Mouse (Mus musculus) stomach, postnatal 0 days (tissue): ENCODE measurements at regions not wholly inside any gene's neighbourhood (a gene's known extent, or its start where the extent isn't known, plus 50 kb on each side); places are given as distances from the start of the nearest gene placed in this dataset.

ENCODE experiments used
- ATAC-seq: fragments of 200-750 bp; cut with Nextera tagmentation; 2 replicates; pipeline ENCODE4 v1.8.0; 2017; ENCODE audit not compliant: low FRiP score, low TSS enrichment
- DNase-seq: peaks from one replicate; pipeline ENCODE4 v3.0.0-alpha.2; 2016; ENCODE audit warnings: low spot score
- H3K27ac ChIP-seq: fragments of 300-500 bp; sonication (generic); replicated peaks from 2 replicates; pipeline ENCODE4 v1.5.1; 2014; ENCODE audit warnings: mild to moderate bottlenecking, control low read depth
- H3K27me3 ChIP-seq: fragments of 300-500 bp; sonication (generic); 2 replicates; pipeline ENCODE4 v1.6.1; 2014; ENCODE audit warnings: low read length; ENCODE audit not compliant: control insufficient read depth, insufficient read depth
- H3K36me3 ChIP-seq: fragments of 300-500 bp; sonication (generic); 2 replicates; pipeline ENCODE4 v1.6.1; 2014; ENCODE audit warnings: low read length, mixed read lengths; ENCODE audit not compliant: control insufficient read depth, insufficient read depth
- H3K4me1 ChIP-seq: fragments of 300-500 bp; sonication (generic); replicated peaks from 2 replicates; pipeline ENCODE4 v1.6.1; 2014; ENCODE audit warnings: antibody characterized with exemption; ENCODE audit not compliant: control insufficient read depth, insufficient read depth
- H3K4me2 ChIP-seq: fragments of 300-500 bp; sonication (generic); replicated peaks from 2 replicates; pipeline ENCODE4 v1.6.1; 2014; ENCODE audit warnings: low read depth, mild to moderate bottlenecking, control low read depth, moderate library complexity
- H3K4me3 ChIP-seq: fragments of 300-500 bp; sonication (generic); 2 replicates; pipeline ENCODE4 v1.5.1; 2014; ENCODE audit warnings: low read depth, low read length, control low read depth
- H3K9ac ChIP-seq: fragments of 300-500 bp; sonication (generic); 2 replicates; pipeline ENCODE4 v1.6.1; 2014; ENCODE audit warnings: mild to moderate bottlenecking, low read length, control low read depth, mixed read lengths
- H3K9me3 ChIP-seq: fragments of 300-500 bp; sonication (generic); 2 replicates; pipeline ENCODE4 v1.6.1; 2016; ENCODE audit warnings: low read length; ENCODE audit not compliant: control insufficient read depth
- CTCF ChIP-seq: IDR thresholded peaks from 2 replicates; pipeline ENCODE4 v1.5.1; 2016; ENCODE audit warnings: antibody characterized with exemption, low read depth, mild to moderate bottlenecking, moderate library complexity
- EP300 ChIP-seq: optimal IDR thresholded peaks from 2 replicates; pipeline ENCODE3; 2016; ENCODE audit warnings: antibody characterized with exemption
- WGBS: fragments of 180-500 bp; shearing (Covaris S2); extraction: QIAGEN DNeasy Blood & Tissue Kit; methylation state at CpG from one replicate; pipeline ENCODE4 v1.1.7; 2014; 5-methylcytosine and 5-hydroxymethylcytosine counted together

DNA sequence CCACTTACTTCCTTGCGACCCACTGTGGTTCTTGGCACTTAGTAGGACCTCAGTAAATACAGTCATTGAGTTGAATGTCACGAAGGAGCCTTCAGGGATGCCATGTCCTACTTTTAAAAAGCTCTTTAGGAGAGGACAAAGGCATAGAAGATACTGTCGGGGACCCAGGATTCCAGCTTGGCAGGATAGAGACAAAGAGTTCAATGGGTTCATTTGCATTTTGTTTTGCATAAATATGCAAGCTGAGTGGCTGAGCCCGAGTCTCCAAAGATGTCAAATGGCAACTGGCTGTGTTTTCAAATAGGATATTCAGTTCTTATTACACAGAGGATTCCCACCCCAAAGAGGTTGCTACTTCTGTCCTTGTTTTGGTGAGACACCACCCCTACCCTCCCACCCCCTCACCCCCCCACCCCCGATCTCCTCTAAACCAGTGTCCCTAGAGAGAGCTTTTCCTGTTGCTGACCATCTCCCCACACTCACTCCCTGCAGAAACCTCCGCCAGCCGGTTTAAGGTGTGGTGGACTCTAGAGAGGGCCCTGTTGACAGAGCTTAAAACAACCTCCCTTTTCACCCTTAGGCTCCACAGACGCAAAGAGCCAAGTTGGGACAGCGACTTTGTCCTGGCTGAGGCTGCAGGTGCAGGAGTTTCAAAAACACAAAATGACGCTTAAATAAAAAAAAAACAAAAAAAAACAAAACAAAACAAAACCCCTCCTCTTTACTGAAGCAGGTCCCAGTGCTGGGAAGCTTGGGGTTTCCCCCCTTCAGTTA is 57.9 kb downstream of the Sox9 start:
- Histone ChIP-seq H3K27me3 (no peaks in the 10 kb centered on the region), H3K9ac (no peak overlapping the region), H3K4me2 (peak overlapping the region; percentile 9; the same call in 1 of the 2 replicates), H3K4me3 (no peak overlapping the region), H3K9me3 (no peaks in the 10 kb centered on the region), H3K4me1 (no peaks in the 10 kb centered on the region), H3K36me3 (no peaks in the 10 kb centered on the region), H3K27ac (no peak overlapping the region)
- TF ChIP-seq EP300 (no peak), CTCF (no peak)
- ATAC-seq: peak; percentile 53; the same call in 1 of the 2 replicates
- DNase-seq: peak; percentile 55
- 21% methylated on average over 10 of the region's 10 CpGs for WGBS

GRCm38 (mm10) chr11:112840495-112840828 is 58.4 kb downstream of the Sox9 start:
- WGBS: 12% methylated on average over 10 of the region's 10 CpGs
- Histone ChIP-seq H3K9me3 (no peaks in the 10 kb centered on the region), H3K27ac (no peak overlapping the region), H3K4me3 (no peak overlapping the region), H3K9ac (no peak overlapping the region), H3K36me3 (no peaks in the 10 kb centered on the region), H3K4me1 (no peaks in the 10 kb centered on the region), H3K27me3 (no peaks in the 10 kb centered on the region), H3K4me2 (peak overlapping the region; percentile 9; the same call in 1 of the 2 replicates)
- peak; percentile 52 for DNase-seq
- peak; percentile 63 for ATAC-seq
- TF ChIP-seq CTCF: no peak
- TF ChIP-seq EP300: no peak

GRCm38 (mm10) chr11:112844258-112844901 is 62.4 kb downstream of the Sox9 start:
- ATAC-seq: peak; percentile 45; the same call in 1 of the 2 replicates

GRCm38 (mm10) chr11:112847146-112847545 is 65.1 kb downstream of the Sox9 start:
- Histone ChIP-seq H3K27me3 (no peaks in the 10 kb centered on the region), H3K4me3 (no peak overlapping the region), H3K4me1 (no peaks in the 10 kb centered on the region), H3K27ac (no peak overlapping the region), H3K9ac (no peak overlapping the region), H3K9me3 (no peaks in the 10 kb centered on the region), H3K36me3 (no peaks in the 10 kb centered on the region), H3K4me2 (no peak overlapping the region)
- TF ChIP-seq EP300 (no peak), CTCF (no peak)
- DNase-seq (no peak), ATAC-seq (no peak)
- 90% methylated on average over 2 of the region's 2 CpGs for WGBS

More at GRCm38 (mm10) chr11:112844258-112844901, 62.4 kb downstream of the Sox9 start:
- Histone ChIP-seq H3K4me2 (no peak overlapping the region), H3K36me3 (no peaks in the 10 kb centered on the region), H3K9me3 (no peaks in the 10 kb centered on the region), H3K27ac (no peak overlapping the region), H3K9ac (no peak overlapping the region), H3K4me3 (no peak overlapping the region), H3K27me3 (no peaks in the 10 kb centered on the region), H3K4me1 (no peaks in the 10 kb centered on the region)
- DNase-seq: peak; percentile 50
- TF ChIP-seq EP300: no peak
- no peak for TF ChIP-seq CTCF
- WGBS: 57% methylated on average over 8 of the region's 8 CpGs

GRCm38 (mm10) chr11:112847851-112848250 is 65.8 kb downstream of the Sox9 start:
- Histone ChIP-seq H3K27ac (no peak overlapping the region), H3K36me3 (no peaks in the 10 kb centered on the region), H3K4me1 (no peaks in the 10 kb centered on the region), H3K4me2 (no peak overlapping the region), H3K27me3 (no peaks in the 10 kb centered on the region), H3K9ac (no peak overlapping the region), H3K9me3 (no peaks in the 10 kb centered on the region), H3K4me3 (no peak overlapping the region)
- ATAC-seq: no peak
- 71% methylated on average over 3 of the region's 3 CpGs for WGBS
- DNase-seq: no peak
- TF ChIP-seq CTCF: no peak
- no peak for TF ChIP-seq EP300

DNA sequence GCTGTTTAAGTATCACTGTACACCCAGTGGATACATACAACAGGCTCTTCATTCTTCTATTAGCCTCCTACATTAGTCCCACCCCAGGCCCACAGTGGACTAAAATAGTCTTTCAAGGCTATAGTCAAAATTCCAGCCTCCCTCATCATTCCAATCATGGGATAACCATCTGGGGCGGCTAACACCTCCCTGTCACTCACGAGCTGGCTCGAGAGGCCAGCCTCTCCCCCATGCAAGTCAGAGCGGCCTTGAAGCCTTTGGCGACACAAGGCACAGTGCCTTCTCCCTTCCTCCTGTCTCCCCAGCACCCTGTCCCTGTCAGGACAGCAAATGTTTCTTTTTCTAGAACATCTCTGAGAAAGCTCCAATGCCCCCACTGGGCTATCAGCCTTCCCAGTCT is 68.0 kb downstream of the Sox9 start:
- H3K9ac ChIP-seq: no peak overlapping the region
- no peak for TF ChIP-seq CTCF
- TF ChIP-seq EP300: no peak
- H3K4me3 ChIP-seq: no peak overlapping the region
- 87% methylated on average over 5 of the region's 5 CpGs for WGBS
- H3K27ac ChIP-seq: no peak overlapping the region
- no peaks in the 10 kb centered on the region for H3K27me3 ChIP-seq
- H3K9me3 ChIP-seq: no peaks in the 10 kb centered on the region
- no peak for ATAC-seq
- H3K36me3 ChIP-seq: no peaks in the 10 kb centered on the region
- no peak for DNase-seq
- no peaks in the 10 kb centered on the region for H3K4me1 ChIP-seq
- no peak overlapping the region for H3K4me2 ChIP-seq
